Mouse (Mus musculus): ENCODE measurements around the gene Ubap1l.

DNA sequence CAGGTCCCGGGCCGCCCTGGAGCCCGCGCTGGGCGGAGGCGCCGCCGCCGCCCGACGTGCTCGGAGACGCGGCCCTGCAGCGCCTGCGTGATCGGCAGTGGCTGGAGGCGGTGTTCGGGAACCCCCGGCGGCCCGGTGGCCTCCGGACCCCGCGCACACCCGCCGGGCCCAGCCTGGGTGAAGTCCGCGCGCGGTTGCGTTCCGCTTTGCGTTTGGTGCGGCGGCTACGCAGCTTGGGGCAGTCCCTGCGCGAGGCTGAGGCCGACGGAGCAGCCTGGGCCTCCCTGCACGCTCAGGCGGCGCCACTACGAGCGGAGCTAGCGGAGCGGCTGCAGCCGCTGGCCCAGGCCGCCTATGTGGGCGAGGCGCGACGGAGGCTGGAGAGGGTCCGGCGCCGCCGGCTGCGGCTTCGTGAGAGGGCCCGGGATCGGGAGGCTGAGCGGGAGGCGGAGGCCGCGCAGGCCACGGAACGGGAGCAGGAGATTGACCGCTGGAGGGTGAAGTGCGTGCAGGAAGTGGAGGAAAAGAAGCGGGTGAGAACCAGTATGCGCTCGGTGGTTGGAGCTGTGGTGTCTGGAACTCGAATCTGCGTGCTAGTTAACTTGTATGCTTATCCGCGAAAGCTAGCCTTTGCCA is 14.2 kb upstream of the Ubap1l start:
- TF ChIP-seq GATA1 (IDR thresholded peaks at IDR 0.05; ENCODE audit: low read length) (no peak), TAL1 (IDR thresholded peaks at IDR 0.05; ENCODE audit: low read length) (no peak)

All from erythroblast, embryonic 14.5 days (primary cell).